Mouse (Mus musculus) adrenal gland, postnatal 36 days (tissue): ENCODE results near the gene Zcchc17. TPM values are rescaled to one million over a fixed set of nuclear protein-coding genes. Genes with fewer than 3 reads are reported as not detected.
A peak's percentile ranks its signal among the peaks of the same experiment; 100 is the strongest.

Source experiments
- DNase-seq, 2 experiments: peaks; one replicate each; pipeline ENCODE4 v3.0.0; 2021; ENCODE audit warnings: mixed read lengths in 1 of 2
- long read RNA-seq, 2 experiments: library from polyadenylated mRNA; stranded (forward); transcript quantifications; one replicate each; pipeline ENCODE4 v2.0.0; 2021; ENCODE audit warnings: borderline sequencing depth in 2 of 2
- total RNA-seq, 2 experiments: library from RNA; stranded (reverse); gene quantifications; 2 replicates each; pipeline ENCODE4 v1.2.3; 2021

The Zcchc17 gene
- 10 to 100 TPM; 41.4 to 45.8 TPM for total RNA-seq
- long read RNA-seq, experiment 1, transcript Zcchc17-202 (8 exons, 2,113 nt) = major isoform, 62 of 98 reads
- long read RNA-seq, experiment 1, partial matches to known transcripts = 22 of 98 reads
- long read RNA-seq, experiment 1, other reads (novel, unspliced or antisense) = 14 of 98 reads
- long read RNA-seq, experiment 2, transcript Zcchc17-202 (8 exons, 2,113 nt) = major isoform, 28 of 42 reads
- long read RNA-seq, experiment 2, partial matches to known transcripts = 1 of 42 reads
- long read RNA-seq, experiment 2, other reads (novel, unspliced or antisense) = 13 of 42 reads

GRCm38 (mm10) chr4:130359486-130360237 lies at the start of gene Zcchc17, which contains the start of gene Snrnp40:
Gene Zcchc17 (minus strand): TSS chr4:130359943.
Gene Snrnp40 (plus strand): TSS chr4:130360132.
- peak; percentile 98 to 99 for DNase-seq

DNA sequence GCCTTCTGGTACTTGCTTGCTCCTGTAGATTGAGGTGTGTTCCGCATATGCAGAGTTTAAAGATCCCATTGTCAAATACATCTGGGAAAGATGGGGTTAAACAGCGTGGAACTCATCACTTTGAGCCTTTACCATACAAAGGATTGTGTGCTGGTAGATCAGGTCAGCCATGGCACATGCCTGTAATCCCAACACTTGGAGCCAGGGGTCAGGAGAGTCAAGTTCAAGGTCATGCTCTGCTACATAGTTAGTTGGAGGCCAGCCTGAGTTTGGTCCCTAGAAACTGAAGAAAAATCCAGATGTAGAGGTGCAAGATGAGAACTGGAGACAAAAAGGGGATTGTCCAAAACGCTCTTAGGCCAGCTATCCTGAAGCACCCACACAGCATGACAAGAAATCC lies 31.5 kb upstream of the Zcchc17 start:
- no peak for DNase-seq

- no peak for DNase-seq
Observed at GRCm38 (mm10) chr4:130389927-130390326, 30.2 kb upstream of the Zcchc17 start.

- peak; percentile 66 to 68 for DNase-seq
Observed at GRCm38 (mm10) chr4:130389496-130389895, 29.8 kb upstream of the Zcchc17 start.

- peak in 1 of 2 experiments; percentile 9 for DNase-seq
Observed at GRCm38 (mm10) chr4:130387256-130387655, 27.5 kb upstream of the Zcchc17 start.

DNA sequence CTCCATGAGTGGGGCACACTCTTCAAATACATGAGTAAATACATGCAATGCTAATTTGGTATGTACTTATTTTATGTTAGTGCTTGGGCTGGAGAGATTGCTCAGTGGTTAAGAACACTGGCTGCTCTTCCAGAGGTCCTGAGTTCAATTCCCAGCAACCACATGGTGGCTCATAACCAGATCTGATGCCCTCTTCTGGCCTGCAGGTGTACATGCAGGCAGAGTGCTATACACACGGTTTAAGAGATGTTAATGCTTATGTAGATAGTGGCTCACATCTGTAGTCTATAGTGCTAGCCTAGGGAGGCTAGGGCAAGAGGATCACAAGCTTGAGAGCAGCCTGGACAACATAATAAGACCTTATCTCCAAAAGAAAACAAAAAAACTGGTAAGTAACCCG lies 20.7 kb upstream of the Zcchc17 start:
- no peak for DNase-seq

DNA sequence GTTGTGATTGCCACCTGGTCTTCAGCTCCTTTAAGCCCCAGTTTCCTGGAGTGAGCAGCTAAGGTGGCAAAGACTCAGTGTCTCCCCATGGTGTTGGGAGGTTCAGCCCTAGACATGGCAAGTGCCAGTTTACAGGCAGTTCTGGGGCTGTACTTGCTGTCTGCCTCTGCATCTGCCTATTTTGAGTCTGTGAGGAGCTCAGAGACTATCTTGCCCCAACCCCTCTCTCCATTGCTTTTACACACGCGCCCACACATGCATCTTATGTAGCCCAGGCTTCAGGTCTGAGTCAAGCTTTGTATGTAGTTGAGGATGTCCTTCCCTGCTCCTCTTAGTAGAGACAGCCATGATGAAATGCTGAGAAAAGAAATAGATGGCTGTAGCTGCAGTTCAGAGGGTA lies 19.4 kb upstream of the Zcchc17 start:
- no peak for DNase-seq

DNA sequence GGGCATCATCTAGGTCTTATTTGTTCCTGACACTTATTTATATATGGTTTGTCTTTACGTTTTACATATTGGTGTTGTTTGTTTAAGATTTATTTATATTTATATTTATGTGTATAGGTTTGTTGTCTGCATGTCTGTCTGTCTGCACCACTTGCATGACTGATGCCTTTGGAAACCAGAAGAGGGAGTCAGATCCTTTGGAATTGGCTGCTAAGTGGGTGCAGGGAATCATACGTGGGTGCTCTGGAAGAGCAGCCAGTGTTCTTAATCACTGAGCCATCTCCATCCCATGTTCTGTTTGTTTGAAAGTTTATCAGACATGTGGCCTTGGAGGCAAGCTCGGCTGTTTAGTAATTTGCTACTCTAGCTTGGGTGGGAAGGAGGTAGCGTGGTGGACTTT lies 17.8 kb upstream of the Zcchc17 start:
- DNase-seq = no peak

- no peak for DNase-seq
Observed at GRCm38 (mm10) chr4:130376675-130377074, 16.9 kb upstream of the Zcchc17 start.

DNA sequence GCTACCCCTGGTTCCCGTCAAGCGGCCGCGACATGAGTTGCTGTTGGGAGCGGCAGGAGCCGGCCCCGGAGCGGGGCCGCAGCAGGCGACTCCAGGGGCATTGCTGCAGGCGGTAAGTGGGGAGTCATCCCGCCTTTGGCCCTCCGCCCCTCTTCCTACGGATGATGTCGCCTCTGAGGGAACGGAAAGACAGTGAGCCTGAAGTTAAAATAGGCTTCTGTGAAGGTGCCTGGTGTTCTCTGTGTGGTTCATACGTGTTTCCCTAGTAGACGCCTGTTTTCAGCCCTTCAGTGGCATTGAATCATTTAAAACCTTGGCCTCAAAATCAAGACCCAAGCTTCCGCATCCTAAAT lies 471 bp upstream of the Zcchc17 start:
- DNase-seq = no peak

GRCm38 (mm10) chr4:130357946-130358345 lies 1.8 kb downstream of the Zcchc17 start:
- DNase-seq = no peak

DNA sequence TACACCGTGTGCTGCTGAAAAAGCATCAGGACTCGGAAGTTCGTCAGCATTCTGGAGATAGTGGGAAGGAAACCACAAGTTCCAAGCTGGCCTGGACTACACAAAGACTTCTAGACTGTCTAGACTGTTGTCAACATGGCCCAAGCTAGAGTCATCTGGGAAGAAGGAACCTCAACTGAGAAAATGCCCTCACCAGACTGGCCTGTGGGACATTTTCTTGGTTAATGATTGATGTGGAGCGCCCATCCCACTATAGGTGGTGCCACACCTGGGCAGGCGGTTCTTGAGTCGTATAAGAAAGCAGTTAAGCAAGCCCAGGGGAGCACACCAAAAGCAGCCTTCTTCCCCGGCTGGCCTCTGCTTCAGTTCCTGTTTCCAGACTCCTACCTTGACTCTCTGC lies 7.2 kb downstream of the Zcchc17 start:
- no peak for DNase-seq

- DNase-seq = no peak
Observed at GRCm38 (mm10) chr4:130350690-130351422, 8.9 kb downstream of the Zcchc17 start.

DNA sequence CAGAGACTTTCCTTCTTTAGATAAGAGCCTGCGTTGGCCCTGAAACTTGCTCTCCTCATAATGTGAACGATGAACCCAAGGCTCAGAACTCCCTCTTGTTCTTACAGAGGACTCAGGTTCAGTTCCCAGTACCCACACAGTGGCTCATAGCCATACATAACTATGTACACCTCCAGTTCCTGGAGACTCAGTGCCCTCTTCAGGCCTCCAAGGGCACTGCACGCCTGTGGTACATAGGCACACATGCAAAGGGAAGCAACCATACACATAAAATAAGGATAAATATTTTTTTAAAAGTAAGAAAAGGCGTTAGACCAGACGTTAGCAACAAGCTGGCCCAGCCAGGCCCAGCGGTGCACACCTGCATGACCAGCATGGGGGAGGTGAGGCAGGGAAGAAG lies 10.1 kb downstream of the Zcchc17 start:
- no peak for DNase-seq

DNA sequence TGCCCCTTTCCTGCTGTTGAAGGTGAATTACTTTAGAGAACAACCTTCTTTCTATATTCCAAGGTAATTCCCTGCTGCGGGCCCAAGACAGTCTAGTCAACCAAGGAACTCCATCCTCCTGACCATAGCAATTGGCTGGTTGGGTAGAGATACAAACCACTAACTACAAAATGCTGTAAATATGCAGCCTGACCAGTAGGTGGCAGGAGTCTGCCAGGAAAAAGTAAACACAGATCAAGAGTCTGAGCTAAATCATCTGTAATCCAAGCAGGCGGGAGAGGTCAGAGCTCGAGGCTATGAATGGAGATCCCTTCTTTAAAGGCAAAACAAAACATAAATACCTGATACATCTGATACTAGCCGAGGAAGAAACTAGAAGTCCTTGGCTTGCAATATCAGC lies 18.1 kb downstream of the Zcchc17 start:
- peak; percentile 53 to 78 for DNase-seq

GRCm38 (mm10) chr4:130335867-130336266 lies 23.9 kb downstream of the Zcchc17 start:
- DNase-seq = no peak

DNA sequence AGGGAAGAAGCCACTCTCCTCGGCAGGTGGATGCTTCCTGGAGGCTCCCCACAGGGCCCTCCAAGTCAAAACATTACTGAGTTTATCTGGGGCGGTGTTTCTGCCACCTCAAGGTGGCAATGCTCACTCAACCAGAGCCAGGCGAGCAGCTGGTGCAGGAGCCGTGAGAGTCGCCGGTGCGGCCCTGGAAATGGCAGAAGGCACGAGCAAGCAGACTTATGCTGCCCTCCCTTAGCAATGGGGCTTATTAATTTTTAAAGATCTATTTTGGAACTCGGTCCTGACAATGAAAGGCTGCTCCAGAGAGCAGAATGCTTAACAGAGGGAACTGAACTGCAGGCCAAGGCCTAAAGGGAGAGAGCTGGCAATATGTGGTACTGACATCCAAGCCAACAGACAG lies 32.4 kb downstream of the Zcchc17 start:
- no peak for DNase-seq

DNA sequence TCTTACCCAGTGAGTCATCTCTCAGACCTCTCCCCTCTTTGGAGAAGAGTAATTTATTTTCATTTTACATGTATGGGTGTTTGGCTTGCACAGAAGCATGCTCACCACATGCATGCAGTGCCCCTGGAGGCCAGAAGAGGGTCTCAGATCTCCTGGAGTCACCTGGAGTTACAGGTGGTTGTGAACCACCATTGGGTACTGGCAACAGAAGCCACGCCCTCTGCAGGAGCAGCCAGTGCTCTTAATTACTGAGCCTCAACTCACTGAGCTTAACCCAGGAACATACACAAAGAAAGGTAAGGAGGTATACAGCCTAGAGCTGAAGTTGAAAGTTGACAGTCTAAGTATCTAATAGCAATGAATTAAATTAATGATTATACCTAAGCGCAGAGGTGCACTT lies 34.3 kb downstream of the Zcchc17 start:
- no peak for DNase-seq

DNA sequence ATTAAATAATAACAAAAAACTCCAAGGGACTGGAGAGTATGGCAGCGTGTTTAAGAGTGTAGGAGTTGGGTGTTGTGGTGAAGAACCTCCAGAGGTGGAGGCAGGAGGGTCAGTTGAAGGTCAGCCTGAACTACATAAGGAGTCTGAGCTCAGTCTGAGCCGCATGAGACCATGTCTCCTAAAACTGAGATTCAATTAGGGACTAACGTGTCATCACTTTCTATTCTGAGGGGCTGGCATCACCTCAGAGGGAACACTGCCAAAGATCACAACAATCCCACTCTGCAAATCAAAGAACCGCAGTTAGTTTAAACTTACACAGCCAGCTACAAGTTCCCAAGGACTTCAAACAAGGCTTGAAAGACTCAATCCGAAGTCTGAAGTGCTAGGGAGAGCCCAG lies 36.1 kb downstream of the Zcchc17 start:
- DNase-seq = no peak

DNA sequence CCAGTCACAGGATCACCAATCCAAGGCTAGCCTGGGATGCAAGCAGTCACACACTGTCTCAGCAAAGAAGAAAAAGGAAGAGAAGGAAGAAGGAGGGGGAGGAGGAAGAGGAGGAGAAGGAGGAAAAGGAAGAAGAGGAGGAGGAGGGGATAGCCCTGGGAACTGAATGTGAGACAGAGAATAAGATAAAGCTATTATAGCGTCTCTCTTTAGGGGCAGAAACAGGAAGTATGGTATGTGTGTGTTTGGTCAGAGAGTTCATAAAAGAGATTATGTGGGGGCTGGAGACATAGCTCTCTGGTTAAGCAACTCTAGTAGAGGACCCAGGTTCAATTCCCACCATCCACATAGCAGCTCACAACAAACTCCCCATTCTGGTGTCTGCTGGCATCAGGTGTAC lies 36.6 kb downstream of the Zcchc17 start:
- no peak for DNase-seq

- peak; percentile 33 to 52 for DNase-seq
Observed at GRCm38 (mm10) chr4:130322567-130322966, 37.2 kb downstream of the Zcchc17 start.

- DNase-seq = no peak
Observed at GRCm38 (mm10) chr4:130321640-130322039, 38.1 kb downstream of the Zcchc17 start.

GRCm38 (mm10) chr4:130319564-130319963 lies 40.2 kb downstream of the Zcchc17 start:
- no peak for DNase-seq
